Mouse (Mus musculus): ENCODE data around the gene Zbtb20.

DNA sequence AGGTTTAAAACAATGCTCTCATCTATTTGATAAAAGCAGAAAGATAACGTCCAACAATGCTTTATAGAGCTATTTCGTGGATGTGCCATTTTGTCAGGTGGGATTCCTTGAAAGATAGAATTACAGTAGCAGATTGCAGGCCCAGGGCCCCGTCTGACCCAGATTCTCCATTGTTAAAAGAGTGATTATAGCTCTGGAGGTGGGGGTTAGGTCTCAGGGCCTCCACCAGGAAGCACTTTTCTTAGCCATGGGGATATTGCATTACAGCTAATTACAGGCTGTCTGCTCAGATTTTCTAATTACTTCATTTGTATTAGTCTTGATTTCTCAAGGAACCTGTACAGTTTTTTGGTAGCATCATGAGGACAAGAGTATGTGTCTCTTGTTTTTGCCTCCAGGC, 798.7 kb downstream of the Zbtb20 start:
- TF ChIP-seq CTCF (IDR thresholded peaks at IDR 0.05; ENCODE audit: control insufficient read depth, insufficient read depth, insufficient replicate concordance, low read depth, low read length) (no peak), POLR2A (IDR thresholded peaks at IDR 0.05; ENCODE audit: control insufficient read depth, low read depth, low read length) (no peak)
